Mouse (Mus musculus) neural tube, embryonic 10.5 days (tissue): ENCODE data around the gene Olfr1496.
"Not testable (repeated sequence)": the region's sequence is repeated elsewhere in the genome, so short reads cannot be mapped to it uniquely, and the experiment has no call there.

ENCODE experiments used
- DNase-seq: peaks from one replicate; pipeline ENCODE4 v3.0.0-alpha.2; 2017; ENCODE audit warnings: low spot score; ENCODE audit errors: extremely low spot score

Olfr1496 gene

DNA sequence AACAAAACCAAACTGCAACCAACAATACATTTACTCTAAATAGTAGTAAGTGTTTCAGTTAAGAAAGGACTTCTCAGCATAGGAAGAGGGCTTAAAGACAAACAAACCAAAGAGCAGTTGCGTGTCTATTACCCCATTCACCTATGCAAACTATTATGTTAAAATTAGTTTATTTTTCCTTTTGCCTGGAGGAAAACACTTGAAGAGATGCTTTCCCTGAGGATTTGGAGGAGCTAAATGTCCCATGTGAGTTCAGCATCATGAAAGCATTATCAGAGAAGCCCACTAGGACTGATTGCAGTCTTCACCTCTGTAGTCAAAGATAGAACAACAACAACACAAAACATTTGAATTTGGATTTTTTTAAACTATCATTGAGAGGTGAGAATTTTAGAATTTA is at the start of gene Olfr1496:
Gene Olfr1496, plus strand, starts transcription at position 301 of the 400 bp plus-strand sequence.
- DNase-seq = no peak

- DNase-seq = no peak
Measured at GRCm38 (mm10) chr19:13739428-13739827, 38.2 kb upstream of the Olfr1496 start, which contains the start of gene Olfr1494. Gene Olfr1494 (plus strand): TSS chr19:13739728.

DNA sequence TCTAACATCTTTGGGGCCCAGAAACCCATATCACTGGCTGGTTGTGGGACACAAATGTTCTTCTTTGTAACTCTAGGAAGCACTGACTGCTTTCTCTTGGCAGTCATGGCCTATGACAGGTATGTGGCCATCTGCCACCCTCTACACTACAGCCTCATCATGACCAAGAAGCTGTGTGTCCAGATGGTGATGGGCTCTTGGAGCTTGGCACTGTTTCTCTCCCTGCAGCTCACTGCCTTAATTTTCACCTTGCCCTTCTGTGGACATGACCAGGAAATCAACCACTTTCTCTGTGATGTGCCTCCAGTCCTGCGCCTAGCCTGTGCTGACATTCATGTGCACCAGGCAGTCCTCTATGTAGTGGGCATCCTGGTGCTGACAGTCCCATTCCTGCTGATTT is 28.3 kb upstream of the Olfr1496 start:
- DNase-seq = no peak

- no peak for DNase-seq
Measured at GRCm38 (mm10) chr19:13764306-13764705, 13.4 kb upstream of the Olfr1496 start, which contains the start of gene Olfr1495. Gene Olfr1495 (plus strand): TSS chr19:13764606.

DNA sequence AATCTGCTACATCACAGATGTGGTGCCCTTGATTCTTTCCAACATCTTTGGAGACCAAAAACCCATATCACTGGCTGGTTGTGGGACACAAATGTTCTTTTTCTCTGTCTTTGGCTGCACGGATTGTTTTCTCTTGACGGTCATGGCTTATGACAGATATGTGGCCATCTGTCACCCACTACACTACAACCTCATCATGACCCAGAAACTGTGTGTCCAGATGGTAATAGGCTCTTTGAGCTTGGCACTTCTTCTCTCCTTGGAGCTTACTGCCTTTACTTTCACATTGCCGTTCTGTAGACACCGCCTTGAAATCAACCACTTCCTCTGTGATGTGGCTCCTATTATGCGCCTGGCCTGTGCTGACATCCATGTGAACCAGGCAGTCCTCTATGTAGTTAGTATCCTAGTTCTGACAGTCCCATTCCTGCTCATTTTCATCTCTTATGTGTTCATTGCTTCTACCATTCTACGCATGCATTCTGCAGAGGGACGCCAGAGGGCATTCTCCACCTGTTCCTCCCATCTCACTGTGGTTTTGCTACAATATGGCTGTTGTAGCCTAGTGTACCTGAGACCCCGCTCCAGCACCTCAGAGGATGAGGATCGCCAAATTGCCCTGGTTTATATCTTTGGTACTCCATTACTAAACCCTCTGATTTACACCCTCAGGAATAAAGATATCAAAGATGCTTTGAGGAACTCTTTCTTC is 9.0 kb upstream of the Olfr1496 start:
- no peak for DNase-seq

- DNase-seq = no peak
Measured at GRCm38 (mm10) chr19:13798102-13798501, 20.4 kb downstream of the Olfr1496 start, which contains the start of gene Olfr1497. Gene Olfr1497 (minus strand): TSS chr19:13798202.

DNA sequence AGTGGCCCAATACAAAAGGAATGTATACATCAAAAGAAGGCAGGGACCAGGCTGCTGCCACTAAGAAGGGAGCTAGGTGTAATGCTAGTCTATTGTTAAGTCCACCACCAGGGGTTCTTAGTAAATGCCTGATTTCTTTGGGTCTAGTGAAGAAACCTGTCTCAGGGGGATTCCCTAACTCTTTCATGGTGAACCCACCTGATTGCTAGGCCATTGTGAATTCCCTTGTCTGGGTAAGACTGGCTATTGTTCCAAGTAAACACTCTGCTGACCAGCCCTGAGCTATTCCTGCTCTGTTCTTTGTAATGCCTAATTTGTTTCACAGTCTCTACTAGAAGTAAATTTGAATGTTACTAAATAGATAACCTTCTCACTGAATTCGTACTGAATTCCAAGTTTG is 27.8 kb downstream of the Olfr1496 start:
- not testable (repeated sequence) for DNase-seq

DNA sequence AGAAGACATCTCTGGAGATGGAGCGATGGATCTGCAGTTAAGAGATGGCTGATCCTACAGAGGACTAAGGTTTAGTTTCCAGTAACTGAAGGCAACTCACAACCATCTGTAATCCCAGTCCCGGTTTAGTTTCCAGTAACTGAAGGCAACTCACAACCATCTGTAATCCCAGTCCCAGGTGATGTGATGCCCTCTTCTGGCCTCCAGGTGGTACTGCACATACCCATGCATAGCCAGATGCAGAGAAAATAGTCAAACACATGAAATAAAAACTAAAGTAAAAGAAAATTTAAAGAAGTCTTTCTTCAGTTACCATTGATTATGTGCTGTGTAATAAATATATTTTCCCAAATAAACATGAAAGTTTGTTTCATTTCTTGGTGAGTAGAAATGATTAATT is 35.1 kb downstream of the Olfr1496 start:
- no peak for DNase-seq

DNA sequence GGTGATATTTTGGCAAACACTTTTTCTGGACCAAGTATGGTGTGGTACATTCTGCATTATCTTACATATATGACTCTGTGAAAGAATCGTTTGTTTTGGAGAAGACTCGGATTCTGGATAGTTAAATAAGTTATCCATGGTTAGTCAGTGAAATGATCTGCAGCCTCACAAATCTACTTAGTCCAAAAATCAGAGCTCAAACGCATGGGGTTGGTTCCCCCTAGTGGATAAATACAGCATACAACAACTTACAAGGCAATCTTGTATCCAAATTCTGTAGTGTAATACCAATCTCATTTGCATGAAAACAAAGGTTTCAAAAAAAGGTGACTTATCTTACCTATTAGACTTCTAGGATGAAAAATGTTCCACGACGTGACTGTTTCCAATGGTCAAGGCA is 41.1 kb downstream of the Olfr1496 start:
- DNase-seq = no peak

- no peak for DNase-seq
Measured at GRCm38 (mm10) chr19:13819347-13819746, 41.7 kb downstream of the Olfr1496 start, which contains the start of gene Olfr1499. Gene Olfr1499 (minus strand): TSS chr19:13819447.

GRCm38 (mm10) chr19:13820847-13821246 is 43.2 kb downstream of the Olfr1496 start:
- no peak for DNase-seq

DNA sequence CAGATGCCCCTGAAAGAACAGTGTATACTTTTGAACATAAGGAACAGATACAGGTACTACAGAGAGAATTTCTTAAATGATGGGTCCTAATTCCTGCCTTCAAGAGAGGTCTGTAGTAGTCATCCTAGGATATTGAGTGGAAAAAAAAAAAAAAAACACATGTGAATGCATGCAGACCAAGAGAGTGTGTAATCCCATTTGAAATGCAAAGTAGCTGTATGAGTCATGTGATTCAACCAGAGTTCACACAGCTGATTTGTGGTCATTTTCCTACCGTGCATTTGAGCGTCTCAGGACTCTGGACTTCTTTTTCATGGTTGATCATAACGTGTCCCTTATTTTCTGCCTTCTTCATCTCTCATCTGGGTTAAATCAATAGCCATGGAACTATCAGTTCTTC is 50.8 kb downstream of the Olfr1496 start:
- no peak for DNase-seq

DNA sequence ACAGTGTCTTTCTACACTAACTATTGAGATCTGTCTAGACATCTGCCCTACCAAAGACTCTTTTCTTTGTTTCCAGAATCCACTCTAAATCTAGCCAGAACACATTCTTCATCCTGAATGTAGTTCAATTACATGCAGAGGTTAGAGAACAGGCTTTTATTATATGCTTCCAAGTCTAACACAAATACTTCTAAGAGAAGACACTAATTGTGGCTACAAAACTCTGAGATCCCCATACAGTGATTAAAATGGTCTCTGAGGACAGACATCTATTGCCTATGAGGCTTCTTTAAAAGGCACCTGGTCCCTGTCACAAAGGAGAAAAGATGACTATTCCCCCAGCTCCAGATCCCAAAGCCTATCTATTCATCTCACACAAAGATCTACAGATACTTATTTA is 52.7 kb downstream of the Olfr1496 start, which contains the start of gene Olfr1500:
Gene Olfr1500, minus strand, starts transcription at position 101 of the 400 bp plus-strand sequence.
- DNase-seq = no peak
